Mouse (Mus musculus): ENCODE results near the gene Stk16.

DNA sequence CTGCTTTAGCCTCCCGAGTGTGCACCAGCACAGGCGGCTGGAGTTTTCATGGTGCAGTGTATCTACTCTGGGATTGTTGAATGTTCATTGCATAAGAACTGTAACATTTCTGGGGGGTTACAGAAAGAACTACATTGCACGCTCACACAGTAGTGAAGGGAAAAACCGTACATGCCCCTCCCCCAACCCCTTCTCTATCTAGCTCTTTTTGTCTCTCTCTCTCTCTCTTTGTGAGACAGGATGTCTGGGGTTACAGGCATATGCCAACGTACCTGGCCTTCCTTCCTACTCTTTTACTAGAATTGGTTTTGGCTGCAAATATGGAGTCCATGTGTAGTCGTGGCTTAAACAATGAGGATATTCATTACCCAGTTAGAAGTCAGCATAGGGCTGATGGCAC lies 12.3 kb downstream of the Stk16 start:
- TF ChIP-seq CTCF (IDR thresholded peaks at IDR 0.05; ENCODE audit: low read depth) (no peak), EP300 (IDR thresholded peaks at IDR 0.05; ENCODE audit: low read depth) (no peak)

Measured in liver, postnatal 0 days (tissue).